Mouse (Mus musculus) CH12F3 (cell line): ENCODE results near the gene Dtx3.
"Not testable (repeated sequence)": the region's sequence is repeated elsewhere in the genome, so short reads cannot be mapped to it uniquely, and the experiment has no call there.

Experiments
- in situ Hi-C: fragments of 300-500 bp; cut with MboI; formaldehyde crosslinking; loops from 2 replicates; pipeline ENCODE4 v1.14.3; 2020; ENCODE audit warnings: low sequenced_read_pairs

Gene Dtx3

DNA sequence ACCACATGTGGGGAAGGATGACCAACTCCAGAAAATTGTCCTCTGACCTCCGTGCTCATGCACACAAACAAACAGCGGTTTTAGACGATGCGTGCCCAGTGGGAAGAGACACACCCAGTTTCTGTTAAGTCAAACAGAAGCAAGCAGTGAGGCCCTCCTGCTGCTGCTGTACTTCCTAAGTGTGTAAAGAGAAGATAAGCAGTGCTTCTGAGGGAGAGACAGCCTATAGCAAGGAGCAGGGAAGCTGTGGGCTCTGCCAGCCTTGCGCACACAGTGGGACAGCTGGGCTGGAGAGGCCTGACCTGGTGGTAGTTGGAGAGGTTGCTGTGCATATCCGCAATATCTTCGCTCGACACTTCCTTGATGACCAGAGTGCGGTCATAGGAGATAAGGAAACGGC, 9.8 kb upstream of the Dtx3 start:
- in situ Hi-C loops, result no loop called here

DNA sequence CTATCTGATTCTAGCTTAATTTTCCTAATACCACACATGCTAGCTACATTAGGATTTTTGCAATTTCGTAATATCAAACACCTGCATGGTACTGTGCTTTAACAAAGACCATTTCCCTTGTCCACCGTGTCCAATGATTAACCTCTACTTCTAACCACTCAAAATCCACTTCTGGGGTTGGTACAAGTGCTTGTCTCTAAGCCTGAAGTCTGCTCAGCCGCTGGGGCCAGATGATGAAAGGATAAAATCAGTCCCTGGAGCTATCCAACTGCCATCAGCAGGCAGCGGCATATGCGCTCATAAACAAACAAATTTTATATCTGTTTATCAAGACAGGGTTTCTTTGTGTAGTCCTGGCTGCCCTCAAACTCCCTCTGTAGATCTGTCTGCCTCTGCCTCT, 9.1 kb upstream of the Dtx3 start:
- in situ Hi-C loops, result no loop called here

DNA sequence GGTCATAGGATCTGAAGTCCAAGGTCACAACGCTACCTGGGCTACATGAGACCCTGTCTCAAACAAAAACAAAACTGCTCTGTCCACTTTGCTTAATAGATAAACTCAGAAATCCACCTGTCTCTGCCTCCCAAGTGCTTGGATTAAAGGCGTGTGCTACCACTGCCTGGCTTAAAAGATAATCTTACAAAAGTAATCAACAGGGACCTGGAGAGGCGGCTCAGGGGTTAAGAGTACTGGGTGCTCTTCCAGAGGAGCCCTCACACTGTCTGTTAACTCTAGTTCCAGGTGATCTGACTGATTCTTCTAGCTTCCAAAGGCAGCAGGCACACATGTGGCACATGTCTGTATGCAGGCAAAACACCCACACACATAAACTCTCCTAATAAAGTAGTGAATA, 7.6 kb upstream of the Dtx3 start:
- in situ Hi-C loops, result no loop called here

DNA sequence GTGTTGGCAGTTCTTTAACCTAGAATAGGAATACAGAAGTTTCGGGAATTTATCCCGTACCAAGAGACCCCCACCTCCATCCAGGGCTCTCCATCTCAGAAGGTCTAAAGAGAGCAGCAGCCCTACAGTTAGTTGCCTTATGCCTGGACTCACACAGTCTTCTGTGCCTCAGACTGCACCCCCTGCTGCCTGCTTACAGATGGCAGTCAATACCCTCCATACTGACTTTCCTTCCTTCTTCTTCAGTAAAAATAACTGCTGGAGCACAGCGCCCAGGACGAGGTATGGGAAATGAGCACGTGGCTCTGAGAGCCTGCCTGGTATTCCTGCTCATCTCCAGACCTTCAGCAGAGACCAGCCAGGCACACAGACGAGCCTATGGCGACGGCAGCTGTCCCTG, 4.8 kb upstream of the Dtx3 start:
- in situ Hi-C loops, result no loop called here

DNA sequence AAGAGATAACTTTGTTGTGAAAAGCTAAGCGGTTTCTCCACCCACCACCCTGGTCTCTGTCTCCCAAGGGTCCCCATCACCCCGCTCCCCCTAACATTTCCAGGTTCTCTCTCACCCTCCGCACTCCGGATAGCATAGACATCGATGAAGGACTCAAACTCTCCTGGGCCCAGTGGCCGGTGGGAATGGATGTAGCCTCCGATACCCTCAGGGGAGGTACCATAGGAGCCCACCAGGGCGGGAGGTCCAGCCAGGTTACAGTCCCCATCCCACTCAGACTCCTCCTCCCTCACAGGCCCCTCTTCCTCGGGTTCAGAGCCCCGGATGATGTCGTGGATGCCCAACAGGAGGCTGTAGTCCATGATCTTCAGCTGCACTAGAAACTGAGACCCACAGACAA, 3.9 kb upstream of the Dtx3 start:
- in situ Hi-C loops, result no loop called here

DNA sequence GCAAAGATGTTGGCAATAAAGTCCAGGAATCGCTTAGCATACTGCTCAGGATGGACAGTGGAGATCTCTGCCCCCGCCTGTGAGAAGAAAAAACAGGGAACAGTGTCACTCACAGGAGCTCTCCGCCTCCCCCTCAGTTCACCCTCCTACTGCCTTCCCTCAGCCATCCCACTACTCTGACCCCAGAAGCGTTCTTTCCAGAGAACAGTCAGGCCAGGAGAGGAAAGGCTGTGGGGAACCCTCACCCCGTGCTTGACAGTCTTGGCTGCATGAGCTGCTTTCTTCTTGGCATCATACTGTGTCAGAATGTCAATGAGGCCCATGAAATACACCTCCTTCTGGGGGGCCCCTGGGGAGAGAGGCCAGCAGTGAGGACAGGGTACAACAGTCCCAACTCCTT, 3.5 kb upstream of the Dtx3 start:
- in situ Hi-C loops, result no loop called here

DNA sequence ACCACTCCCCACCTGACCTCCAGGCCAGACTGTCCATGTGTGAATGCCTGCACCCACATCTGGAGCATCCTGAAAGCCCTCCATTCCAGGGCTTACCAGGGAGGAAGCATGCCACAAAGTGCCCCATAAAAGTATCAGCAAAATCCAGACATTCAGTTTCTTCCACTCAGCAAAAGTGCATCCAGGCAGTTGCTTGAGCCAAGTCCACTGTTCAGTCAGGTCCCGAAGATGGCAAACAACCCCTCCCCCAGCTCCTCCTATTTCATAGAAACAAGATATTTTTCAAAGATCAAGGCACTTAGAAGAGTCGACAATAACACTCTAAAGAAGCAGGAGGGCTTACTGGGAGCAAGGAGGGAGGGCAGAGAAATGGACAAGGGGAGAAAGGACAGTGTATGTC, 3.0 kb upstream of the Dtx3 start:
- in situ Hi-C loops, result no loop called here

DNA sequence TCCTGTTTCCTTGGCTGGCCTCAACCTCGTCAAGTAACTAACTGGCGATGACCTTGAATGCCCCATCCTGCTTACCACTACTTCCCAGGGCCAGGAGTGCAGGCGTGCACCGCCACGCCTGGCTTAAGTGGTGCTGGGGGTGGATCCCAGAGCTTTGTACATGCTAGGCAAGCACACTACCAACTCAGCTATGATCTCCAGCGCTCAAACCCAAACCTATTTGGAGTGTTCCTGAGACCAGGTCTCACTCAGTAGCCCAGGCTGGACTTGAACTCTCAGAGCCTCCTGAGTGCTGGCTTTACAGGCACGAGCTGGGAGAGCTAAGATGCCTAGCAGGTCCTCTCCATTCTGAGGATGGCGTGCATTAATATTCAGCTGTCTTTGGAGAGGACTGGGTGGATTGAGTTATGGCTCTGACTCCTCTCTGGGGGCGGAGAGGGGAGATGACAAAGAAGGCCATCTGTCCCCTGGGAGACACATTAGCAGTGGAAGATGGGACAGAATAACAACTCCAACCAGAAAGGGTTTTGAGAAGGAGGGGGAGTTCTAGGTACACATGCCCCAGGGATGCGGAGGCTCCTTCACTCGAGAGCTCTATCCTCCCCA, 2.1 kb upstream of the Dtx3 start:
- in situ Hi-C loops, result no loop called here

DNA sequence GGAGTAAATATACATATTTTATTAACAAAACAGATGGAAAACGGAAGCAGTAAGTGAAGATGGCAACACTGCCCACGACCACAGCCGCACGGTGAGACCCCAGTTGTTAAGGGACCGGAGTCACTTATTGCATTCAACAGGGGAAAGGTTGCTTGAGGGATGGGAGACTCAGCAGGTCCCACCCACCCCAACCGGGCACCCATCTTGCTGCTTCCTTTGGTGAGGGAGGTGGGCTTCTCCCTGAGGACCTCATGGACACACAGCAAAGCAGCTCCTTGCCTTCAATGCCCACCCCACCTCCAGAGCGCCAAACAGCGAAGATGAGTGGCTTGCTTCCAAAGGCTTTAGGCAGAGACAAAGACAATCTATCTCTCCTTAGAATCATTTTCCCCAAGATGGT, 1.6 kb upstream of the Dtx3 start:
- in situ Hi-C loops, result no loop called here

DNA sequence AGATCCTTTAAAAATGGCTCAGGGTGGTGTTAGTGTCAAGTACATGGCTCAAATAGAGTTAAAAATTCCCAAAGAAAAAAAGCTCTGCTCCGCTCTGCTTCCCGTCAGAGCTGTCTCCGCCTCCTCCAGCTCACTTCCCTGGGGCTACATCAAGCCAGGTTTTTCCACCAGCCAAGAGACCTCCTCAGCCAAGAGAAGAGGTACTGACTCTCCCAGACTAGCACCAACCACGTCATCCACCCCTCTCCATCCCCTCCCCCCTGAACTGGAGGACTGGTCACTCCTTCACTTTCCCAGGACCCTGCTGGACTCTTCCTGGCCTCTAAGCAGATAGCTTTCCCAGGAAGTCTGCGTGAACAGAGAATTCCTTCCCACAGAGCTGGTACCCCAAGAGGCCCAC, 864 bp upstream of the Dtx3 start:
- in situ Hi-C loops, result no loop called here

DNA sequence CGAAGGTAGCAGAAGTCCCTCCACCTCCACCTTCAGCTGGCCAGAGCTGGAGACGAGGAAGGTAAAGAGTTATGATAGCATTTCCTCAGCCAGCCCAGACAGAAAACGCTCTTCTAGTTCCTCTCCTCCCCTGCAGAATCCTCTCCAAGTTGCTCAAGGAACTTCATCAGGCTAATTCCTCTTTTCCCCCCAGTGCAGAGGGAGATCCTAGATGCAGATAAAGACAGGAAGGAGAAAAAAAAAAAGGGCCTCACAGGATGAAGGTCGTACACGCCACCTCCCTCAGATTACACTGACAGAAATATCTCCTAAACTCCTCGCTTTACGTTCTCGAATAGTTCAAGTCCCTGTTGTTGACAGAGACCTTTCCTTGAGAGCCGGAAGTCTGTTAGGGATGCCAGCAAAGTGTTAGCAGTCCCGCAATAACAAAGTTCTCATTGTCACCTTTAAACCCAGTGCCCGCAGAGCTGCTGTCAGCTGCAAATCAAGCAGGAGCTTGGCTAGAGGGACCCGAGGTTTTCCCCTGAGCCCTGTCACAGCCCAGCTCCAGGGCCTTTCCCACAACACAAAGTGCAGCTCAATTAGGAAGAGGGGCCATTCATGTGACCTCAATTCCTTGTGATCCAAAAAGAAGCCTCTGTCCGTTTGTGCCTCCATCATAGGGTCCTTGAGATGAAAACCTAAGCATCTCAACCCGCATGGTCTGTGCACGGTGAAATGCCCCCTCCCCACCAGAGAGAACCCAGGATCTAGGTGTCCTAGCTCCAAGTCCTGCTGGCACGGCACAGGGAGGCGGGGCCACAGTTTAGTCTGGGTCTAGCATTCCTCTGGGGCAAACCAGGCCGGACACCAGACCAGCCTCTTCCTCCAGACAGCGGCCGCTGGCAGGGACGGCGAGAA, 850 bp downstream of the Dtx3 start:
- in situ Hi-C loops, result no loop called here

DNA sequence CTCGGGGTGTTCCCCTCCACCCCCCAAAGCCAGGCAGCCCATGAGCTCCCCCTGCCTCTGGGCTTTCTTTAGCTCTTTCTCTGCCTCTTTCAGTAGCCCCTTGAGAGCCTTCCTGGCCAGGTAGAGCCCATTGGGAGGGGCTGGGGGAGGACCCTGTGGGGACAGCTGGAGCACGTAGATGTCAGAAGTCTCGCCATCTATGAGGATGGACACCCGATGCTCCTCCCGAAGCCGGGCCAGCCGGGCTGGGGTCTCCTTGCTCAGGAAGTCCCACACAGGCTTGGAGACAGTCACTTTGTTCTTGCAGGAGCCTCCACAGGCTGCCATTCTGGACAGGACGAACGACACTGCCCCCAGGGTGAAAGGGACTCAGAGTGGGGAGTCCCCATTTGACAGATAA, 2.5 kb downstream of the Dtx3 start:
- in situ Hi-C loops, result no loop called here

DNA sequence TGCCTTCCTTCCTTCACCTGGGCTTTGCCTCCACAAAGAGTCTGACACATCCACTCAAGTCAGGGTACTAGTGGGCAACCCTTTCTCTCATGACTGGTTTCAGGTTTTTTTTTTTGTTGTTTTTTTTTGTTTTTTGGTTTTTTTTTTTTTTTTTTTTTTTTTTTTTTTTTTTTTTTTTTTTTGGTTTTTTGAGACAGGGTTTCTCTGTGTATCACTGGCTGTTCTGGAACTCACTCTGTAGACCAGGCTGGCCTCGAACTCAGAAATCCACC, 3.5 kb downstream of the Dtx3 start:
- in situ Hi-C loops, result not testable (repeated sequence)

DNA sequence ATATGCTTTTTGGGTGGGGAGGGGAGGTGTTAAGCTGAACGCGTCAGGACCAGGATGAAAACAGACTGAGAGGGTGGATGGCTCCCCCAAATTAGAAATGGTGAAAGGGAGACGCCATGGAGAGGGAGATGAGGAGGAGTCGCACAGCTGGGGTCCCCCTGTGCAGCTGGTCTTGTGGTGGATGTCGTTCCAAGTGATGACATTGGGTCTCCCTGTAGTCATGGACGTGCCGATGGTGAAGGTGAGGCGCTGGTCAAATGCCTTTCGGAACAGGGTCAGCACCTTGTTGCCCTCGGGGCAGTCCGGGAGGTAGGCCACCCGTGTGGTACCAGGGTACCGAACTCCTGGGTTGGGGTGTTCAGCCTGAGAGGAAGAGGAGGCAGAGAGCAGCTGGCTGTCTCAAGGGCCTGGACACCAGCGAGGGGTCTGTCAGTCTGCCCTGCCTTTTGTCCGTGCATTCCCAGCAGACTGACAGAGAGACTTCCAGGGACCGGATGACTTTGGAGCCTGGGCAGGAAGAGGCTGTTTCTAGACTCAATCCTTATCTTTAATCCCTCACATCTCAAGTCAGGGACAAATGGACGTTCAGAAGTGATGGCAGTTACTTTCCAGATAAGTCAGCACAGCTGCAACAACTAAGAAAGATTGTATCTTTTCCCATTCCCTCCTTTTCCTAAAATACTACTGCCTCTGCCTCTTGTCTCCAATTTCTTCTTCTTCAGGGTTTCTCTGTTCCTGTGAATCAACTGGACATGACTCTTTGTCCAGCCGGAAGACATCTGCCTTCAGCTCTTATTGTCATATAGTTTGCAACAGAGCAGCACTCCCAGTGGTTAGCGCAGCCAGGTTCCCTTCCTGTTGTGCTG, 4.1 kb downstream of the Dtx3 start:
- in situ Hi-C loops, result no loop called here

DNA sequence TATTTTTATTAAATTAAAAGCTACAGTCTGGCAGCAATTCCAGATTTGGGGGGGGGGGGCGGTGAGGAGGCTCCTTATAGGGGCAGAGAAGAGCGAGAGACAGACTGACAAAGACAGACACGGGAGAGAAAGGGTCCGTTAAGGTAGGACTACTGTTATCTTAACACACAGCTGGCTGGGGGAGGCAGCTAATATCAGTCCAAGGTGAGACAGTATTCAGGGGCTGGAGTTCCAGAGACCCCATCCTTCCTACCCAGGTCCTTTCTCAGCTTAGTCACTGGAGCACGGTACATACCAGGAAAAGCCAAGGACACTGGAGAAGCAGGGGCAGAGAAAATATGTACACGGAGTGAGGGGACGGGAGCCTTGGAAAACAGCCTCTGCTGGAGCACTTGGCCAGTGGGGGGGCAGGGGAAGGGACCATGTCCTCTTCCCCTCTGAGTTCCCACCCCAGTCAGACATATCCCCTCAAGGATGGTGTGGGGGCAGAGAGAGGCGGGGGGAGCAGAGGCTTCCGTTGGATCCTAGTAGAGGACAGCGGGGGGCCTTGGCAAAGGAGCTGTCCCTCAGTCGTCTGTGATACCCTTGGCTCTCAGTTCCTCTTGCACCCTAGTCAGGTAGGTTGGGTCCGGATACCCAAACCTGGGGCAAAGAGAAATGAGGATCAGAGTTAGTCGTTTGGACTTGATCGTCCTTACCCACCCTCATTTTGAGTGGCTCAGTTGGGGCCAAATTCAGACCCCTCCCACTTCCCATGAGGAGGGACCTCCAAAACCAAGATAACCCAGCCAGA, 4.9 kb downstream of the Dtx3 start:
- in situ Hi-C loops, result no loop called here

DNA sequence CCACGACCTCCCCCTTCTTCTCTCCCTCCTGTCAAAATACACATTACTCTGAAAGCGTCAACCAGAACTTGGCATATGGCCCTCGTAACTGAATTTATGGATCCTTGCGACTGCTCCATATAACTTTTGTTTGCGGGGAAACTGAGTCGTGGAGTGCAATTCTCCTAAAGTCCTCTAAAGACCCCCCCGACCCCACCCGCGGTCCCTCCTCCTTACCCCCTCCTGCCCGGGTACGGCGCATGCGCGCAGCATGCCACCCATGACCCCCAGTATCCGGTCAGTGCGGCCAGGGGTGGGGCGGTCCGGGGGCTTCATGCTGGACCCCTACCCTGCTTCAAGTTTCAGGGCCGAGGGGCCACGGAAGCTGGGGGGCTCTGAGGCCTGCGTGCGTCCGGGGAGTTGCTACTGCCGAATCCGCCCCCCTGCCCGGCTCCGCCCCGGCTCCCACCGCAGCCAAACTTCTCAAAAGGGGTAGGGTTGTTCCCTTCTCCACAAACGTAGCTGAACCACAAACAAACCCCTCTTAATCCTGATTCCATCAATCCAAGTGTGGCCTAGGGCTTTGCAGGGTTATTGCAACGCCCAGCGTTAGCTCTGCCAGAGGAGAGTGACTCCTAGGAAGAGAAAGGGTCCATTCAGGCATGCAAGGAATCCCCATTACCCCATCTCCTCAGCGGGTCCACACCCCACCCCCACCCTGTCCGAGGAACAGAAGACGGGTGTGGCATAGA, 5.7 kb downstream of the Dtx3 start, which contains the start of gene Arhgef25:
Arhgef25 (minus strand) TSS at position 433 of the 731 bp plus-strand sequence.
- in situ Hi-C loops, result no loop called here

DNA sequence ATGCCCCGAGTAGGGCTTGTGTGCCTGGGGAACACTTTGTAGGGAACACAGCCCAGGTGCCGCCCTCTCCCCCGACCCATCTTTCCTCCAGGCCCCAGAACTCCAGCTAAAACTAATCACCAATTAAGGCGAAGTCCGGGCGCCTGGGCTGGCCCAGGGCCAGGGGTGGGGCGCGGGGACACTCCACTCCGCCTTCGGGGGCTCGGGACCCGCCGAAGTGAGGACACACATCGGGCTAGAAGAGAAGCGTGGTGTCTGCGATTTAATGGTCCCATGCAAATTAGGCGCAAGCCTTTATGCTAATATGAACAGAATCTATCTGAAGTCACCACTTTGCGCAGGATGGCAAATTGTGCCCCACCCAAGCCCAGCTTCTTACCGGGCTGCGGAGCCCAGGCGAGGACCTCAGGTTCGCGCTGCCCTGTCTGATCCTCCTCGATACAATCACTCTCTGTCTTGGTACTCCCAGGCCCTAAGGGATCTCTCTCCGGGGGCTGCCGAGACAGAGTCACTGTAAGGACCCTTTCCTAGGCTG, 6.3 kb downstream of the Dtx3 start:
- in situ Hi-C loops, result no loop called here

DNA sequence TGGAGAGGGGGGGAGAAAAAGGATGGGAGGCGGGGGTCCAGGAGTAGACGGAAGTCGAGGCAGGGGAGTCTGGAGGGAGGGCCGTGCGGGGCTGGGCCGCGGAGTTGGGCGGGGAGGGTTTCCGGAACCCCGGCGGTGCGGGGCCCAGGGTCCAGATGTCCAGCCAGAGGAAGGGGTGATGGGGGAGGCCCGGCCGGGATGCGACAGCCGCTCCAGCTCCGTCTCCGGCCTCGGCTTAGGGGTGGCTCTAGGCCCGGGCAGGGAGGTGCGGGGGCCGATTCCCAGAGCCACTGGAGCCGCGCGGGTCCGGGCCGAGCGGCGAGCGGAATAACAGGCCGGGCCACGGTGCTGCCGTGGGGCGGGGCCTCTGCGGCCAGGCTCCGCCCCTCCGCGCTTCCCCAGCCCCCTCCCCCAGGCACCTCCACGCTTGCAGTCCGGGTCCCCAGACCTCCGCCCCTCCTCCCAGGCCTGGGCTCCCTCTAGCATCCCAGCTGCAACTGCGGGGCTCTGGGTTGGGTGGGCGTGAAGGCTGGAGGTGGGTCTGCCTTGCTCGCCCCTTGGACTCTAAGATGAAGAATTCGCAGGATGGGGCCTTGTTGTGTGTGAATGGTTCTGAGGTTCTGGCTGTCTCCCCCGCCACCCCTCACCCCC, 6.9 kb downstream of the Dtx3 start:
- in situ Hi-C loops, result no loop called here

DNA sequence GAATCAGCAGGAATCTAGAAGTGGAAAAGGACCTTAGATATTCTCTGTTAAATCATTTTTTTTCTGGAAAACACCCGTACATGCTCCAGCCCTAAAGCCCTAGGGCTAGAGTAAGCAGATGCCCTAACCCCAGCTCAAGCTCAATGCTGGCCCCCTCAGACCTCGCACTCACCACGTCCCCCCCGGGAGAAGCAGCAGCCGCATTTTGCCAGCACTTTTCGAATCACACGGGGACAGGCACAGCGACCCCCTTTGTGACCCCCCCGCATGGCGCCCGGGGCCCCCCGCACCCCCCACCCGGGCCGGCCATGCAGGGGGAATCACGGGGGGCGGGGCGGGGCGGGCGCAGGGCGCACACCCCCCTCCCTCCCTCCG, 7.5 kb downstream of the Dtx3 start:
- in situ Hi-C loops, result no loop called here
